Mouse (Mus musculus) embryonic fibroblast, embryonic 13.5 days (primary cell): ENCODE results near the gene Xpnpep2.

ENCODE experiments used
- CTCF ChIP-seq: IDR thresholded peaks from 2 replicates; pipeline ENCODE4 v1.5.1; 2011; ENCODE audit warnings: mild to moderate bottlenecking, control low read depth, low read length, moderate library complexity, borderline replicate concordance; ENCODE audit not compliant: insufficient read depth
- POLR2A ChIP-seq: IDR thresholded peaks from 2 replicates; pipeline ENCODE4 v1.6.1; 2011; ENCODE audit warnings: low read depth, mild to moderate bottlenecking, control low read depth, low read length, moderate library complexity

GRCm38 (mm10) chrX:48153414-48153813 is 44.9 kb downstream of the Xpnpep2 start:
- TF ChIP-seq CTCF (no peak), POLR2A (no peak)
